Mouse (Mus musculus): Measurements from ENCODE around the gene Sacs. TPM values are rescaled to one million over a fixed set of nuclear protein-coding genes. Genes with fewer than 3 reads are reported as not detected.

Sacs gene
- total RNA-seq, 2 experiments from 2014 or later: 12.7 to 15.3 TPM

DNA sequence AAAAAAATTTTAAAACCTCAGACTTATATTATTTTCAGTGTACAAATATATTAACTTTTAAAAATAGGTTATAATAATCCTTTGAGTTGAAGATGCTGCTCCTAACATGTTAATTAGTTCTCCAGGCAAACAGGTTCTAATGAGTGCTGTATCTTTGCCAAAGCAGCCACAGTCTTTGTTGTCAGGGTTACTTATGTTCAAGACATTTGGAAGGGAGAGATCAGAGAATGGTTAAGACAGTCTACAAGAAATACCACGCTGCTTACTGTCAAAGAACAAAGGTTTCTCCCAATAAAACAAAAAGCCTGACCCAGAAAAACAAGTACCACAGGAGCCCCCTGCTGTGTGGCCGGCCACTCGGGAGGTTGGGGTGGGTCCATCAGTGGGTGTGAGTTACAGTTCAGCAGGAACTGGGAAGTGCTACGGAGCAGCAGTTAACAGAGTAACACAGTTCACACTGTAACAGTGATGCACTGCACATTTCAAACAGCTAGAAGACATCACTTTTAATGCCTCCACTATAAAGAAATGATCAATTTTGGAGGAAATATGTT, 98.9 kb downstream of the Sacs start:
- DNase-seq (ENCODE audit: low spot score): no peak

DNA sequence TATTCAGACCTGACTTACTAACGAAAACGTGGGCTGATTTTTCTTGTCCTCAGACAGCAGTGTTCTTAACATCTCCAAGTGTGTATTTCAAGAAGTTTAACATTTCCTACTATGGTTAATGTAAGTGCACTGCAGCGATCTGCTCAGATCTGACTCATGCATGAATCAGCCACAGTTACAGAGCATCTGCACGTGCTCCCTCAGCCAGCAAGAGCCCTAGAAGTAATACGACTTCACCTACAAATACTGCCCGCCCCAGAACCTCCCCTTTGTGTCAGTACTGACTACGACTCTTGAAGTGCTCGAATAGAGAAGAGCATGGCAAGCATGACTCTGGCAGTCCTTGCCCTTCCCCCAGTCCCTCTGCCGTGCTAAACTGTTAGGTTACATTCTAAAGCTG, 100.5 kb downstream of the Sacs start:
- DNase-seq (ENCODE audit: low spot score): no peak

DNA sequence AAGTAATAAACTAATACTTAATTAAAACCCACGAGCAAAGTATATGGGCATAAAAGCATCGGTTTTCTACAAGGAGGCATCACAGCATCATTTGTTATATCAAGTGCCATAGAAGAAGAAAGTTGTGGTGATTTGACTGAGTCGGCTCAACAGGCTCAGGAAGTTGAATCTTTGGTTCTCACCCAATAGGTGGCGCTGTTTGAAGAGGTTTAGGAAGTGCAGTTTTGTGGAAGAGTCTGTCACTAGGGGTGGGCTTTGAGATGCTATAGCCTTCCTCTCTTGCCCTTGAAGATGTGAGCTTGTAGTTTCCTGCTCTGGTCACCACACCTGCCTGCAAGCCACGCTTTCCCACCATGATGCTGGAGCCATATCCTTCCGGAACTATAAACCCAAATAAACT, 104.4 kb downstream of the Sacs start:
- DNase-seq (ENCODE audit: low spot score): no peak

- DNase-seq (ENCODE audit: low spot score): no peak
Observed at GRCm38 (mm10) chr14:61246444-61246843, 108.2 kb downstream of the Sacs start.

DNA sequence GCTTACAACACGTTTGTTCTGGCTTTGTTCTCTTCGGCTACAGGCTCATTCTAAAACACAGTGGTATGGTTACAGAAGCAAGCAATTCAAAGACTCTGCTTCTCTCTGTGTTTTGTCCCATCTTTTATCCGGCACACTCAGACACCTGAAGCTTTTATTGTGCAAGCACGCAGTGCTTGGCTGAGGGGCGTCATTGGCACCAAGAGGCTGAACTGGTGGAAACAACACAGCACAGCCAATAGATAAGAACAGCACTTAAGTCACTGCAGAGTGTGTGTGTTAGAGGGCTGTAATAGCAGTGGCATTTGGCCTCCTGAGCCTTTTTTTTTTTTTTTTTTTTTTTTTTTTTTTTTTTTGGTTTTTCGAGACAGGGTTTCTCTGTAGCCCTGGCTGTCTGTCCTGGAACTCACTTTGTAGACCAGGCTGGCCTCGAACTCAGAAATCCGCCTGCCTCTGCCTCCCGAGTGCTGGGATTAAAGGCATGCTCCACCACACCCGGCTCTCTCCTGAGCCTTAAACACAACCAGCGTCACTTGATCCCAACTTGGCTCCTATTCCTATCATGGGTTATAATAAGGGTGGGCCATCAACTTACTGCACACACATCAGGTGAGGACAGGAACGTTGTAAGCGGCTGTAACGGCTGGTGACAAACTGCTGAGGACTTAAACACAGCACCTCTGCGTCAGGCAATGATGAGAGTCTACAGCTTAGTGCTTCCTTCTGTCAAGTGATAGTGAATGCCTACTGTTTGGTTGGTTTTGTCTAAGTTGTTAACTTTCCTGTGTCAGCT, 114.5 kb downstream of the Sacs start:
- DNase-seq (ENCODE audit: low spot score): no peak

DNA sequence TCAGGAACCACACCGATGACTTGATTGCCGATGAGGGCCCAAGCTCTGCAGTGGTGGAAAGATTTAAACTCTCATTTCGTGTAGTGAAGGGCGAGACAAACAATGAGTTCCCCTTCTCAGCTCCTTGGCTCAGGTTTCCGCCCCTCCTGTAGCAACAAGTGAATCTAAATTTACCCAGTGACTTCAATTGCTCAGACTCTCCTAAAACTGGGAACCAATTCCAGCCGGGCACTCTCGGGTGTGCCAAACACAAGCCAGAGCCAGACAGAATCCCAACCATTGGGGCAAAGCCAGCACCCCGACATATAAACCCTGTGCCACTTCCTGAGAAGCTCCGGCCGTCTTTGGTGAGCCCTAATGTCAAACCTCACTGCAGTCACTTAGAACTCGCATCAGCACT, 120.1 kb downstream of the Sacs start, which contains the start of gene Sgcg:
Sgcg (minus strand) TSS at position 139 of the 400 bp plus-strand sequence.
- DNase-seq (ENCODE audit: low spot score): peak; percentile 89

GRCm38 (mm10) chr14:61259084-61259483, 120.8 kb downstream of the Sacs start:
- DNase-seq (ENCODE audit: low spot score): peak; percentile 61

DNA sequence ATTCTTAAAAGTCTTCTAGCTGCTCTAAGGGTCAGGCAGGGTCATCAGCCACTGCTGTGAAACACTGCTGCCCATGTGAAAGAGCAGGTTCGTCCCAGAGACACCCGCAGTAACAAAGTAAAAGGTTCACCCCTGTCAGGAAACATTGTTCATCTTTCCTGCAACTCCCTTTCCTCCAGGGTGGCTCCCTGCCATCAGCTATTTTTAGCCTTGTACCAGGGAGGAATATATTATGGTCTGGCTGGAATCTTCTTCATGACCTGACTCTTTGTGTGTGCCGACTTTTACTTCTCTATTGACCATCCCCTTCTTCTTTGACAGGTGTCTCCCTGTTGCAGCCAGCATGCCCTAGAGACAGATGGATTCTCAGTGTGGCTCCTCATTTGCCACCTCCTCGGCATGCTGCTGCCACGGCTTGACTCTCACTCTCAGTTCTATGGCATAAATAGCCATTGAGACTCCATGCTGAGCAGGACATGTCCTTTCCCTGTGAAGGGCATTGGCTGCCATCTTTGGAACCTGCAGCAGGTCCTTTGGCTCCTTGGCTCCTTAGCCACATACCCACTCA, 129.7 kb downstream of the Sacs start:
- peak; percentile 56 for DNase-seq (ENCODE audit: low spot score)

DNA sequence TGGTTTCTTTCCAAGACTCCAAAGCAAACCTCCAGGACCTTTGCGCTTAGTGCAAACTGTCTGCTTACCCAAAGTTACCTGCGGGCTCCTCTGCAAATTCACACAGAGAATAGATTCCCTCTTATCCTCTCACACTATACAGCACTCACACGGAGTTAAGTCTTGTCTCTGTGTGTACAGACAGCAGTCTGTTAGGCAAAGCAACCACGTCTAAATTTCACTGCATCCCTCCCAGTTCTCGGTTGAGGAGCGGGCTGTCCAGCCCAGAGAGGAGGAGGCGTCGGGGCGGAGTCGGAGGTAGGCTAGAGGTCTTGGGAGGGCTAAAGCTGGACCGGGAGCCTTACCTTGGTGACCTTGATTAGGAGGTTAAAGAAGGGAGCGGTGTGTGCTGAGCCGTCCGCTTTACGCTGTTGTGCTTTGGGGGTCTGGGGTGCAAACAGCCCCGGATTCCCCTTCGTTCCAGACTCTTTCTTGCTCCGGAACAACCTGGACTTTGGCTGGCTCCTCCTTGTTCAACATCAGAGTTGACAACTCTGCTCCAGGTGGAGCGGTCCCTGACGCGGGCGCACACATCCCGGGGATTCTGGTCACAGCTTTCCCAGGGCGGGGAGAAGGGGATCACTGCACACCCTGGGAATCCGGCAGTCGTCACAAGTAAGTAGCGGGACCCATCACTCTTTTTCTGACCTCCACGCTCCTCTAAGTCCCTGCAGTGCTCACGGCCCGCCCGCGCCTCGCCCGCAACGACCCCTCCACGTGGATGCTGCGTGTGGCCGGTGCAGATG, 136.3 kb downstream of the Sacs start:
- no peak for DNase-seq (ENCODE audit: low spot score)

GRCm38 (mm10) chr14:61277285-61277684, 139.0 kb downstream of the Sacs start:
- DNase-seq (ENCODE audit: low spot score): peak; percentile 47

DNA sequence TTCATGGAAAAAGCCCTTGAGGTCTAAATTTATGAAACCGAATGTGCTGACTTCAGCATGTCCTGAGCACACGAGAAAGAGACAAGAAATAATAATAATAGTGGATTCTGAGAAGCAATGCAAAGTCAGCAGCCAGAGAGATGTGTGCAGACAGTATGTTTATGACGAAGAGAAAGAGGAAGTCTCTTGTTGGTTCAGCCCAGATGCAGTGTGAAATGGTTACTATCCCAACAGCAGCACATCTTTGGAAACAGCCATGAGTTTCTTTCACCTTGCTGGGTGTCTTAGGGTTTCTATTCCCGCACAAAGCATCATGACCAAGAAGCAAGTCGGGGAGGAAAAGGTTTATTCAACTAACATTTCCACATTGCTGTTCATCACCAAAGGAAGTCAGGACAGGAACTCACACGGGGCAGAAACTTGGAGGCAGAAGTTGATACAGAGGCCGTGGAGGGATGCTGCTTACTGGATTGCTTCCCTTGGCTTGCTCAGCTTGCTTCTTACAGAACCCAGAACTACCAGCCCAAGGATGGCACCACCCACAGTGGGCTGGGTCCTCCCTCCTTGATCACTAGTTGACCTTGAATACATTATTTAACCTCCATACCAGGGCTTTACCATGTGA, 140.5 kb downstream of the Sacs start:
- DNase-seq (ENCODE audit: low spot score): no peak

DNA sequence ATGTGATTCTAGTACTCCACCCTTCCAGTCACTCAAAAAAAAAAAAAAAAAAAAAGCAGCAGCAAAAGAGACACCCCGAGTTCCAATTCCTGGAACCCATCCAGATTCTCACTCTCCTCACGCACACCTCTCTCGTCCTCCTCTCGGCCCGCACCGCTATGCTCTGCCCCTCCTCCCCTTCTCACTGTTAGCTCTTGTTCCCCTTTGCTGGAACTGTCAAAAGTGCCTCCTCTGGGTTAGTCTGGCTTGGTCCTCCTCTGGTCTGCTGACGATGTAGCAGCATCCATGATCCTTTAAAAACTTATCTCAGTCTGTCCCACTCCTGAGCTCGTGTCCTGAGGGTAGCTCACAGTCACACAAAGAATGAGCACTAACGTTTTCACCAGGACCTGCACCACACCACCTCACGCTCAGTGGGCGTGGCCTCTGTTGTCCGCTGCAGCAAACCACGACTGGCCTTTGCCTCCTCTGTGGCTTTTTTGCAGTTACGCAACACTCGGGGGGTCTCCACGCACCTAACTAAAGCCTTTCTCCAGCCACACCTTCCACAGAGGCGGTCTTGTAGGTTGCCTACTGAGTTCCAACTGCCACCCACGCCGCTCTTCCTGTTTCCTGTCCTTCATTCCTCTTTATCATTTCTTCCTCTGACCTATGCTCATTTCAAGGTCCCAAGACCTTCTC, 150.5 kb downstream of the Sacs start:
- no peak for DNase-seq (ENCODE audit: low spot score)

Other genes starting within 250 kb of the Sacs start
- gene Tnfrsf19, start 92.0 kb upstream of the Sacs start, total RNA-seq (2021): 10 to 100 TPM in 1 of 2 experiments, 1 to 10 TPM in 1; 6.9 to 10.8 TPM
- gene Sgcg, start 120.0 kb downstream of the Sacs start, total RNA-seq (2021): 100 to 1,000 TPM; 119 to 130 TPM
- under 1 TPM; 0.16 to 0.24 TPM for gene Arl11, start 171.3 kb downstream of the Sacs start, total RNA-seq (2021)
- gene Ebpl, start 222.0 kb downstream of the Sacs start, total RNA-seq (2021): 1 to 10 TPM; 1.1 to 1.3 TPM